Mouse (Mus musculus) kidney, embryonic 16.5 days (tissue): Measurements from ENCODE around the gene Pygm. TPM values are rescaled to one million over a fixed set of nuclear protein-coding genes. Genes with fewer than 3 reads are reported as not detected.
A peak's percentile ranks its signal among the peaks of the same experiment; 100 is the strongest.

ENCODE experiments used
- ATAC-seq: fragments of 200-750 bp; cut with Nextera tagmentation; 2 replicates; pipeline ENCODE4 v1.8.0; 2017; ENCODE audit warnings: moderate TSS enrichment; ENCODE audit not compliant: low FRiP score, low TSS enrichment
- H3K27ac ChIP-seq: fragments of 300-500 bp; sonication (generic); 2 replicates; pipeline ENCODE4 v1.5.1; 2014; ENCODE audit warnings: low read length
- H3K27me3 ChIP-seq: fragments of 300-500 bp; sonication (generic); 2 replicates; pipeline ENCODE4 v1.6.1; 2014; ENCODE audit warnings: low read length, control low read depth, mixed read lengths; ENCODE audit not compliant: insufficient read depth
- H3K36me3 ChIP-seq: fragments of 300-500 bp; sonication (generic); 2 replicates; pipeline ENCODE4 v1.6.1; 2014; ENCODE audit warnings: low read length, control low read depth, mixed read lengths; ENCODE audit not compliant: insufficient read depth
- H3K4me1 ChIP-seq: fragments of 300-500 bp; sonication (generic); 2 replicates; pipeline ENCODE4 v1.6.1; 2014; ENCODE audit warnings: low read length, control low read depth, mixed read lengths; ENCODE audit not compliant: insufficient read depth
- H3K4me2 ChIP-seq: fragments of 300-500 bp; sonication (generic); replicated peaks from 2 replicates; pipeline ENCODE4 v1.6.1; 2014; ENCODE audit warnings: low read depth, low read length
- H3K4me3 ChIP-seq: fragments of 300-500 bp; sonication (generic); 2 replicates; pipeline ENCODE4 v1.5.1; 2014; ENCODE audit warnings: mild to moderate bottlenecking, low read length
- H3K9ac ChIP-seq: fragments of 300-500 bp; sonication (generic); replicated peaks from 2 replicates; pipeline ENCODE4 v1.6.1; 2014; ENCODE audit warnings: low read length
- H3K9me3 ChIP-seq: fragments of 300-500 bp; sonication (generic); 2 replicates; pipeline ENCODE4 v1.6.1; 2016; ENCODE audit warnings: low read length, control low read depth
- WGBS: fragments of 180-500 bp; shearing (Covaris S2); extraction: QIAGEN DNeasy Blood & Tissue Kit; methylation state at CpG from one replicate; pipeline ENCODE4 v1.1.7; 2014; 5-methylcytosine and 5-hydroxymethylcytosine counted together
- polyA plus RNA-seq: library from polyadenylated mRNA; unstranded; fragments of >200 nt; fragmentation: Nextera tagmentation; extraction: Ambion mirVana; gene quantifications from 2 replicates; pipeline ENCODE4 v1.2.1, GENCODE M21; 2015

The Pygm gene
- polyA plus RNA-seq, 1 experiment from 2014 or later: 38.3 TPM

DNA sequence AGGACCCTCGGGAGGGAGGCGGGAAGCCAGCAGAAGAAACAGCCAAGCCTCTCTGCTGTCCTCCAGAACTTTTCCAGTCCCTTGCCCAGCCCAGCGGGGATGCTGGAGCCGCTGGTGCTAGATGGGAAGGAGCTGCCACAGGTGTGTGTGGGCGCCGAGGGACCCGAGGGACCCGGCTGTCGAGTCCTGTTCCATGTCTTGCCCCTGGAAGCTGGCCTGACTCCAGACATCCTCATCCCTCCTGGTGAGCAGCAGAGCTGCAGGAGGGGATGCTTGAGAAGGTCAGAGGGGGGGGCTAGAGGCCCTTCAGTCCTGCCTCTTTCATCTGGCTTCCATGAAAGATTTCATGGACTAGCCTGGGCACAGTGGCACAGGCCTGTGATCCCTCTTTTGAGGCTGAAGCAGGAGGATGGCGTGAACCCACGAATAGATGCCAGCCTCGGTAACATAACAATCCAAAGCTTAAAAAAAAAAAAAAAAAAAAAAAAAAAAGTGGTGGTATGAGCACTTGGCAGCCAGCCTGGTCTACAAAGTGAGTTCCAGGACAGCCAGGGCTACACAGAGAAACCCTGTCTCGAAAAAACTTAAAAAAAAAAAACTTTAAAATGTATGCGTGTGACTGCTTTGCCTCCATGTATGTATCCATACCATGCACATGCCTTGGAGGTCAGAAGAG, 32.6 kb upstream of the Pygm start:
- Histone ChIP-seq H3K27me3 (no peaks in the 10 kb centered on the region), H3K4me1 (peaks cover 19% of the 10 kb centered on the region), H3K27ac (no peak overlapping the region), H3K4me2 (no peak overlapping the region), H3K36me3 (peaks cover 12% of the 10 kb centered on the region; the same call in 1 of the 2 replicates), H3K4me3 (no peak overlapping the region), H3K9me3 (no peaks in the 10 kb centered on the region), H3K9ac (0 out of 2 replicates have a peak overlapping the region, but pooled peaks have one; percentile 15)
- ATAC-seq: no peak
- WGBS: 70% methylated on average over 14 of the region's 14 CpGs

DNA sequence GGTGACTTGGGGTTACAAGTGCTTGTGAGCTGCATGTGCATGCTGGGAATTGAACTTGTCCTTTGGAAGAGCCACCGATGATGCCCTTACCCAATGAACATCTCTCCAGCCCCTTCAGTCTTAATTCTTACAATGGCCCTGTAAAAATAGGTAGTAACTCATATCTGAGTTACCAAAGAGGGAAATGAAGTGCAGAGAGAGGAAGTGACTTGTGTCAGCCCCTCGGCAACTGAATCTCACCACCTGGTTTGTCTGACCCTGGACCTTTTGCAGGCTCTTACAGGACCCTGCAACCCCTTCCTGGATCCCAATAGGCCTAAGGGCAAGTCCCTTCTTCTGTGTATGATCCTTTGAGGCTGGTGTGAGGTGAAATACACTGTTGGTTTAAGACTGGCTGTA, 32.1 kb upstream of the Pygm start:
- H3K9ac ChIP-seq: no peak overlapping the region
- 91% methylated on average over 2 of the region's 2 CpGs for WGBS
- no peaks in the 10 kb centered on the region for H3K27me3 ChIP-seq
- H3K36me3 ChIP-seq: peaks cover 8% of the 10 kb centered on the region; the same call in 1 of the 2 replicates
- no peaks in the 10 kb centered on the region for H3K9me3 ChIP-seq
- ATAC-seq: no peak
- H3K4me2 ChIP-seq: no peak overlapping the region
- peaks cover 19% of the 10 kb centered on the region for H3K4me1 ChIP-seq
- H3K27ac ChIP-seq: no peak overlapping the region
- no peak overlapping the region for H3K4me3 ChIP-seq

DNA sequence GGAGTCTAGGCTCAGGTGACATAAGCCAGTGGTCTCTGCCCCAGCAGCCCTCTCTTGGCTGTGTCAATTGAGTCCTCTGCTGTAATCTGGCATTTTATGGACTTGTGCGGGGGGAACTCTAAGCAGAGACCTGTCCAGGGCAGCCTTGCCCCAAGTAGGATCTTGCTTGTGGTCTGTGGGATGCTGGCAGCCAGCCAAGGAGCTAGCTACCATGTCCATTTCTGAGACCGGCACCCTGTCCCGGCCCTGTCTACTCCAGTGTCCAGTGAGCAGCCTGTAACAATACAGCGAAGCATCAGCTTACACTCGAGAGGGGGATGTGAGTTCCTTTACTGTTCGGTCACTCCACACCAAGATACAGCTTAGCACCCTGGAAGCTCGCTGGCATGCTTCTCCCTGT, 30.2 kb upstream of the Pygm start:
- H3K27ac ChIP-seq: no peak overlapping the region
- no peaks in the 10 kb centered on the region for H3K9me3 ChIP-seq
- WGBS: 51% methylated on average over 7 of the region's 7 CpGs
- peaks cover 6% of the 10 kb centered on the region; the same call in 1 of the 2 replicates for H3K36me3 ChIP-seq
- peak; percentile 18; the same call in 1 of the 2 replicates for ATAC-seq
- no peak overlapping the region for H3K4me3 ChIP-seq
- no peaks in the 10 kb centered on the region for H3K27me3 ChIP-seq
- no peak overlapping the region for H3K9ac ChIP-seq
- H3K4me1 ChIP-seq: peaks cover 8% of the 10 kb centered on the region
- H3K4me2 ChIP-seq: no peak overlapping the region

DNA sequence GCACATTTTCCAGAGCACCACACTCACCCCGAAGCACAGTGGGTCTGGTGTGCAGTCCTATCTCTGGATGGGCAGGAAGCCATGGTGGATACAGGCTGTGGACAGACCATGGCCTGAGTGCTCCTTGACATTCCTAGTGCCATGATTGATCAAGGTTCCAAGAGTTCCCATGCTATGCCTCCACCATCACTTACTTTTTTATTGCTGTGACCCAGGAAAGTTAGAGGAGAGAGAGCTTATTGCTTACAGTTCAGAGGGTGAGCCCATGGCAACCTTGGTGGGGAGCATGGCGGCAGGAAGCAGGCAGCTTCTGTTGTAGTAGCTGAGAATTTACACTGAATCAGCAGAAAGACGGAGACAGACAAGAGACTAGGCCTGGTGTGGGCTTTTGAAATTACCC, 22.9 kb upstream of the Pygm start:
- peaks cover 18% of the 10 kb centered on the region for H3K4me1 ChIP-seq
- H3K27ac ChIP-seq: no peak overlapping the region
- ATAC-seq: no peak
- WGBS: 92% methylated on average over 3 of the region's 3 CpGs
- H3K27me3 ChIP-seq: no peaks in the 10 kb centered on the region
- peaks cover 13% of the 10 kb centered on the region for H3K36me3 ChIP-seq
- no peak overlapping the region for H3K4me2 ChIP-seq
- no peak overlapping the region for H3K4me3 ChIP-seq
- no peak overlapping the region for H3K9ac ChIP-seq
- H3K9me3 ChIP-seq: no peaks in the 10 kb centered on the region

DNA sequence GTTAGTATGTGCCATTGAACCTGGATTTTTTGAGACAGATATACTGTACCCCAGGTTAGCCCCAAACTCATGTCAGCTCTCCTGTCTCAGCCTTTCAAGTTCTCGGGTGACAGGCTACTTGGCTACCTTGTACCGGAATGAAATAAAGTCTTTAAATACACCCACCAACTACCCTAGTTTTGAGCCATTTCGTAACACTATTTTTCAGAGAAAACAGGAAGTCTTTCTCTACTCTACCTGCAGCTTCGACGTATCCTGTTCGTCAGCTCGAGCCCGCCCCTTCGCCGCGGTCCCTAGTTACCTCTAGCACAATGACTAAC, 21.1 kb upstream of the Pygm start:
- peak overlapping the region; percentile 71 for H3K9ac ChIP-seq
- H3K27ac ChIP-seq: peak overlapping the region; percentile 88
- no peak for ATAC-seq
- H3K9me3 ChIP-seq: no peaks in the 10 kb centered on the region
- peak overlapping the region; percentile 72 for H3K4me2 ChIP-seq
- peaks cover 23% of the 10 kb centered on the region for H3K4me1 ChIP-seq
- 1% methylated on average over 11 of the region's 11 CpGs for WGBS
- peak overlapping the region; percentile 98 for H3K4me3 ChIP-seq
- peaks cover 28% of the 10 kb centered on the region for H3K36me3 ChIP-seq
- H3K27me3 ChIP-seq: no peaks in the 10 kb centered on the region

DNA sequence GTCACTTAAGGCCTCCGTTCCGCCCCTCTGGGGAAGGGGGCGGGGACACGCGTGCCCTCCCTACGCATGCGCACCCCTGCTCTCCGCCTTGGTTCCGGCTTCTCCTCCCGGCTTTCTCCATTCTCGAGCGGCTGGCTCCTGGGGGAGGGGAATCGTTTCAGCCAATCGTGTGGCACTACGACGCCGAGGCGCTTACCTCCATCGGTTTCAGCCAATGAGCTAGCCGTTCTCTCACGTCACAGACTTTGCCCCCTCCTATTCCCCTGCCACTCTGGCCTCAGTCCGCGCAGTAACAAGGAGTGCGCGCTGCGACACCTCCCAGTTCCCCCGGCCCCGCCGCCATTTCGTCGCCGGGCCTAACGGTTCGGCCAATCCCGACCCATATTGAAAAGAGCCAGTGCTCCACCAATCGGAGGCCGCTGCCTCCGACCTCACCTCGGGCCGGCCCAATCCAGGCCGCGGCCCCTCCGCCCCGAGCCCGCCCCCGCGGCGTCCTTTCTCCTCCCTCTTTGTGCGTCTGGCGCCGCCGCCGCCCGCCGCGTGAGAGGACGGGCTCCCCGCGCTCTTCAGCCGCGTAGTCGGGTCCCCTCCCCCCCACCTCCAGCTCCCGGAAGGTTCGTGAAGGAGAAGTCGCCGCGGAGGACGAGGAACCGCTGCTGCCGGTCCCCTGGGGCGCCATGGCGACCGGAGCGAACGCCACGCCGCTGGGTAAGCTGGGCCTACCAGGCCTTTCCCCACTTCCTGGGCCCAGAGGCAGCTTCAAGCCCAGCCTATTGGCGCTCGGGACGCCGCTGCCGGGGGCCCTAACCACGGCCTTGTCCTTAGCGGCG, 20.6 kb upstream of the Pygm start, which contains the start of gene Sf1:
Gene Sf1, plus strand, starts transcription at position 280 of the 830 bp plus-strand sequence.
- Histone ChIP-seq H3K36me3 (peaks cover 34% of the 10 kb centered on the region), H3K27ac (peak within 1 kb of the TSS; percentile 98), H3K9ac (peak within 1 kb of the TSS; percentile 99), H3K27me3 (no peaks in the 10 kb centered on the region), H3K9me3 (no peaks in the 10 kb centered on the region), H3K4me1 (peaks cover 23% of the 10 kb centered on the region), H3K4me2 (peak within 1 kb of the TSS; percentile 94), H3K4me3 (peak within 1 kb of the TSS; percentile 98)
- under 1% methylated on average over 80 of the region's 85 CpGs for WGBS
- ATAC-seq: peak; percentile 99

DNA sequence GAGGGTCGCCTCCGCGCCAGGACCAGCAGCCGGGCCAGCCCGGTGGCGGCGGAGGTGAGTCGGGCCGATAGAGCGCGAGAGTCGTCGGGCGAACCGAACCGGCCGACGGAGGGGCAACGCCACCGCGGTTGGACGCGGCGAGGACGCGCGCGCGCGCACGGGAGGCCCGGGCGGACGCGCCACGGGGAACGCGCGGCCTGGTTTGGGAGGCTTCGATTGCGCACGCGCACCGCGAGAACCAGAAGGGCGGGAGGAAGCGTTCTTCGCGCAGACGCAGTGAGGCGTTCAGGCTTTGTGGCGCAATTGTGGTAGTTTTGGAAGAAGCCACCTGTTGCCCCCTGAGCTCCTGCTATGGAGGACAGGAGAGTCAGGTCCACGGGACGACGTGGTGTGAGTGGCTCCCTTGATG, 19.9 kb upstream of the Pygm start:
- peak overlapping the region; percentile 98 for H3K4me3 ChIP-seq
- no peak; the same call in 1 of the 2 replicates for ATAC-seq
- peaks cover 23% of the 10 kb centered on the region for H3K4me1 ChIP-seq
- peaks cover 38% of the 10 kb centered on the region for H3K36me3 ChIP-seq
- peak overlapping the region; percentile 94 for H3K4me2 ChIP-seq
- WGBS: under 1% methylated on average over 51 of the region's 55 CpGs
- H3K9me3 ChIP-seq: no peaks in the 10 kb centered on the region
- no peaks in the 10 kb centered on the region for H3K27me3 ChIP-seq
- H3K27ac ChIP-seq: peak overlapping the region; percentile 98
- H3K9ac ChIP-seq: peak overlapping the region; percentile 99

DNA sequence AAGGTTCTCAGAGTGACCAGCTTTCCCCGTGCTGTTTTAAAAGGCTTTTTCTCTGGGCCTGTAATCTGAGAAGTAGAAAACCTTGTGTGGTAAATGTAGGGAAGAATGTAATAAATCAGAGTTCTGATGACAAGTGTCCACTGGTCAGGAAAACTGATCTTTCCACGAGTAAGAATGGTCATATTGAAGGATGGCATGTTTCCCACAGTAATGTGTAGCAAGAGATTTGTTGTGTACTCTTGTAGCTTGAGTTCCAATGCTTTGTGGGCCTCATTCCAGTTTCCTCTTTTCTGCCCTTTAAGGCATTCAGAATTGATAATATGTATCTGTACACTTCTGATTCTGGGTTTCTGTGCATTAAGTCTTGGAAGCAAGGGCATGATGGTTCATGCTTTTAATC, 19.4 kb upstream of the Pygm start:
- Histone ChIP-seq H3K4me2 (peak overlapping the region; percentile 94), H3K9ac (peak overlapping the region; percentile 99), H3K27me3 (no peaks in the 10 kb centered on the region), H3K36me3 (peaks cover 41% of the 10 kb centered on the region), H3K9me3 (no peaks in the 10 kb centered on the region), H3K4me3 (peak overlapping the region; percentile 98), H3K4me1 (peaks cover 23% of the 10 kb centered on the region), H3K27ac (peak overlapping the region; percentile 98)
- WGBS: 1% methylated on average over 2 of the region's 2 CpGs
- ATAC-seq: no peak

DNA sequence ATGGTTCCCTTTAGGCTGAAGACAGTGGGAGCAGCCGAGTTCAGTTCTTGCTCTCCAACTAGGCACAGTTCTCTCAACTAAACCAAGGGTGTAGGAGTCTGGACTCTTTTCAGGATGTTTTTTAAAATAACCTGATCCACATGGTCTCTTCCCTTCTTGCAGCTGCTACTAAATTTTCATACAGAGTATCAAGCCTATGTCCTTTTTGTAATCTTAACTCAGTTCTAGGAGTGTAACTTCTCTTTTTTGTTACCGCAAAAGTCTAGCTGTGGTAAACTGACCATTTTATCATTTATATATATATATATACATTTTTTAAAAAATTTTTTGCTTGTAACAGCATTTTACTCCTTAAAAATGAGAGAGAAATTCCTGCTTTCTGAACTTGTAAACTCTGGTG, 14.0 kb upstream of the Pygm start:
- no peak overlapping the region for H3K27ac ChIP-seq
- H3K9ac ChIP-seq: no peak overlapping the region
- H3K27me3 ChIP-seq: no peaks in the 10 kb centered on the region
- no peak overlapping the region for H3K4me3 ChIP-seq
- WGBS: 93% methylated on average over 2 of the region's 2 CpGs
- peaks cover 12% of the 10 kb centered on the region for H3K4me1 ChIP-seq
- peaks cover 80% of the 10 kb centered on the region for H3K36me3 ChIP-seq
- no peaks in the 10 kb centered on the region for H3K9me3 ChIP-seq
- no peak for ATAC-seq
- H3K4me2 ChIP-seq: no peak overlapping the region

DNA sequence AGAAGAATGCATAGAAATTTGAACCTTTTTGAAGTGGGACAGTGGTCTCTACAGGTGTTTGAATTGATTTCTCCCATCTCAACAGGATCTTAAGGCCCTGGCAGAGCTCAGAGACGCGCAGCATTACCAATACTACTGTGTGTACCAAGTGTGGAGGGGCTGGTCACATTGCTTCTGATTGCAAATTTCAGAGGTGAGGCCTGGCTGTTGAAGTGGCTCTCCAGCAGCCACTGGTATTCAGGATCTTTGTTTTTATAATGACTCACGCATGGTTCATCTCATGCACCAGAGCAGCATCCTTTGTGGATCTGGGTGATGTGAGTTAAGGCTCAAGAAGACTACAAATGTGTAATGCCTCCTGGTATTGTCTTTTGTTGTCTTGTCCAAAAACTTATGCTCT, 11.8 kb upstream of the Pygm start:
- no peak overlapping the region for H3K27ac ChIP-seq
- no peak overlapping the region for H3K4me3 ChIP-seq
- no peaks in the 10 kb centered on the region for H3K9me3 ChIP-seq
- H3K27me3 ChIP-seq: no peaks in the 10 kb centered on the region
- no peak overlapping the region for H3K4me2 ChIP-seq
- ATAC-seq: no peak
- peaks cover 86% of the 10 kb centered on the region for H3K36me3 ChIP-seq
- H3K4me1 ChIP-seq: no peaks in the 10 kb centered on the region
- H3K9ac ChIP-seq: no peak overlapping the region
- WGBS: 94% methylated on average over 3 of the region's 3 CpGs
